Mouse (Mus musculus): ENCODE measurements around the gene Arf5. TPM values are rescaled to one million over a fixed set of nuclear protein-coding genes. Genes with fewer than 3 reads are reported as not detected.

Gene Arf5
- polyA plus RNA-seq, 1 experiment from 2014 or later: 406 TPM

- peaks cover 40% of the 10 kb centered on the region for H3K36me3 ChIP-seq (replicated peaks)
- H3K4me1 ChIP-seq (replicated peaks): peaks cover 32% of the 10 kb centered on the region
- no peaks in the 10 kb centered on the region for H3K9me3 ChIP-seq (replicated peaks)
- H3K27me3 ChIP-seq: no peaks in the 10 kb centered on the region
- H3K9ac ChIP-seq: no peak overlapping the region
- no peak overlapping the region for H3K4me2 ChIP-seq
- no peak overlapping the region for H3K4me3 ChIP-seq (replicated peaks)
- no peak overlapping the region for H3K27ac ChIP-seq (replicated peaks)
- WGBS (ENCODE audit: insufficient replicate concordance): 79% methylated on average over 4 of the region's 4 CpGs
- no peak for ATAC-seq (ENCODE audit: insufficient read depth)
Observed at GRCm38 (mm10) chr6:28416981-28417380, 6.4 kb upstream of the Arf5 start.

- H3K4me3 ChIP-seq (replicated peaks): no peak overlapping the region
- peaks cover 40% of the 10 kb centered on the region for H3K36me3 ChIP-seq (replicated peaks)
Observed at GRCm38 (mm10) chr6:28418449-28418848, 4.9 kb upstream of the Arf5 start.

GRCm38 (mm10) chr6:28419673-28420072 lies 3.7 kb upstream of the Arf5 start:
- Histone ChIP-seq H3K4me1 (replicated peaks) (peaks cover 51% of the 10 kb centered on the region), H3K4me3 (replicated peaks) (0 out of 2 replicates have a peak overlapping the region, but pooled peaks have one; percentile 79), H3K27me3 (no peaks in the 10 kb centered on the region), H3K9ac (0 out of 2 replicates have a peak overlapping the region, but pooled peaks have one; percentile 86), H3K27ac (replicated peaks) (no peak overlapping the region), H3K9me3 (replicated peaks) (no peaks in the 10 kb centered on the region), H3K36me3 (replicated peaks) (peaks cover 42% of the 10 kb centered on the region), H3K4me2 (peak overlapping the region; percentile 97)
- no peak for ATAC-seq (ENCODE audit: insufficient read depth)
- WGBS (ENCODE audit: insufficient replicate concordance): 65% methylated on average over 2 of the region's 2 CpGs

More at GRCm38 (mm10) chr6:28418449-28418848, 4.9 kb upstream of the Arf5 start:
- WGBS (ENCODE audit: insufficient replicate concordance): 85% methylated on average over 14 of the region's 14 CpGs
- Histone ChIP-seq H3K27me3 (no peaks in the 10 kb centered on the region), H3K4me2 (no peak overlapping the region), H3K27ac (replicated peaks) (no peak overlapping the region), H3K4me1 (replicated peaks) (peaks cover 45% of the 10 kb centered on the region), H3K9ac (no peak overlapping the region), H3K9me3 (replicated peaks) (no peaks in the 10 kb centered on the region)
- ATAC-seq (ENCODE audit: insufficient read depth): no peak

- peaks cover 58% of the 10 kb centered on the region for H3K4me1 ChIP-seq (replicated peaks)
- WGBS (ENCODE audit: insufficient replicate concordance): 73% methylated on average over 17 of the region's 17 CpGs
Observed at GRCm38 (mm10) chr6:28420361-28420760, 3.0 kb upstream of the Arf5 start.

GRCm38 (mm10) chr6:28420865-28421264 lies 2.5 kb upstream of the Arf5 start:
- peaks cover 63% of the 10 kb centered on the region for H3K4me1 ChIP-seq (replicated peaks)
- peaks cover 42% of the 10 kb centered on the region for H3K36me3 ChIP-seq (replicated peaks)
- H3K4me3 ChIP-seq (replicated peaks): peak overlapping the region; percentile 79
- no peaks in the 10 kb centered on the region for H3K27me3 ChIP-seq
- H3K9me3 ChIP-seq (replicated peaks): no peaks in the 10 kb centered on the region
- ATAC-seq (ENCODE audit: insufficient read depth): no peak
- peak overlapping the region; percentile 97 for H3K4me2 ChIP-seq
- peak overlapping the region; percentile 86 for H3K9ac ChIP-seq
- WGBS (ENCODE audit: insufficient replicate concordance): 26% methylated on average over 13 of the region's 13 CpGs
- peak overlapping the region; percentile 90 for H3K27ac ChIP-seq (replicated peaks)

More at GRCm38 (mm10) chr6:28420361-28420760, 3.0 kb upstream of the Arf5 start:
- Histone ChIP-seq H3K9ac (peak overlapping the region; percentile 86), H3K4me3 (replicated peaks) (peak overlapping the region; percentile 79), H3K27ac (replicated peaks) (no peak overlapping the region), H3K9me3 (replicated peaks) (no peaks in the 10 kb centered on the region), H3K36me3 (replicated peaks) (peaks cover 42% of the 10 kb centered on the region), H3K27me3 (no peaks in the 10 kb centered on the region), H3K4me2 (peak overlapping the region; percentile 97)
- ATAC-seq (ENCODE audit: insufficient read depth): no peak

GRCm38 (mm10) chr6:28421469-28422000 lies 1.8 kb upstream of the Arf5 start:
- H3K4me1 ChIP-seq (replicated peaks): peaks cover 70% of the 10 kb centered on the region
- under 1% methylated on average over 27 of the region's 27 CpGs for WGBS (ENCODE audit: insufficient replicate concordance)
- peaks cover 46% of the 10 kb centered on the region for H3K36me3 ChIP-seq (replicated peaks)
- ATAC-seq (ENCODE audit: insufficient read depth): peak; percentile 88
- peak overlapping the region; percentile 90 for H3K27ac ChIP-seq (replicated peaks)
- peak overlapping the region; percentile 97 for H3K4me2 ChIP-seq
- H3K27me3 ChIP-seq: no peaks in the 10 kb centered on the region
- H3K4me3 ChIP-seq (replicated peaks): peak overlapping the region; percentile 79
- peak overlapping the region; percentile 86 for H3K9ac ChIP-seq
- H3K9me3 ChIP-seq (replicated peaks): no peaks in the 10 kb centered on the region

GRCm38 (mm10) chr6:28422651-28423290 lies 589 bp upstream of the Arf5 start:
- peak overlapping the region; percentile 90 for H3K27ac ChIP-seq (replicated peaks)
- peaks cover 72% of the 10 kb centered on the region for H3K4me1 ChIP-seq (replicated peaks)
- no peaks in the 10 kb centered on the region for H3K27me3 ChIP-seq
- no peak for ATAC-seq (ENCODE audit: insufficient read depth)
- peak overlapping the region; percentile 97 for H3K4me2 ChIP-seq
- H3K36me3 ChIP-seq (replicated peaks): peaks cover 46% of the 10 kb centered on the region
- H3K9ac ChIP-seq: peak overlapping the region; percentile 84; the same call in 1 of the 2 replicates
- H3K9me3 ChIP-seq (replicated peaks): no peaks in the 10 kb centered on the region
- WGBS (ENCODE audit: insufficient replicate concordance): 66% methylated on average over 15 of the region's 15 CpGs
- H3K4me3 ChIP-seq (replicated peaks): peak overlapping the region; percentile 98

GRCm38 (mm10) chr6:28423767-28424695 lies 671 bp downstream of the Arf5 start:
- H3K27ac ChIP-seq (replicated peaks): peak overlapping the region; percentile 90
- H3K27me3 ChIP-seq: no peaks in the 10 kb centered on the region
- H3K4me2 ChIP-seq: peak overlapping the region; percentile 97
- peaks cover 72% of the 10 kb centered on the region for H3K4me1 ChIP-seq (replicated peaks)
- 2% methylated on average over 46 of the region's 46 CpGs for WGBS (ENCODE audit: insufficient replicate concordance)
- peak overlapping the region; percentile 84 for H3K9ac ChIP-seq
- peak; percentile 76 for ATAC-seq (ENCODE audit: insufficient read depth)
- no peaks in the 10 kb centered on the region for H3K9me3 ChIP-seq (replicated peaks)
- H3K4me3 ChIP-seq (replicated peaks): peak overlapping the region; percentile 98
- H3K36me3 ChIP-seq (replicated peaks): peaks cover 38% of the 10 kb centered on the region

GRCm38 (mm10) chr6:28425019-28425418 lies 1.7 kb downstream of the Arf5 start:
- peak overlapping the region; percentile 97 for H3K4me2 ChIP-seq
- peak overlapping the region; percentile 90 for H3K27ac ChIP-seq (replicated peaks)
- ATAC-seq (ENCODE audit: insufficient read depth): no peak
- 68% methylated on average over 6 of the region's 6 CpGs for WGBS (ENCODE audit: insufficient replicate concordance)
- H3K36me3 ChIP-seq (replicated peaks): peaks cover 36% of the 10 kb centered on the region
- no peaks in the 10 kb centered on the region for H3K27me3 ChIP-seq
- H3K9ac ChIP-seq: peak overlapping the region; percentile 84
- peaks cover 63% of the 10 kb centered on the region for H3K4me1 ChIP-seq (replicated peaks)
- peak overlapping the region; percentile 98 for H3K4me3 ChIP-seq (replicated peaks)
- H3K9me3 ChIP-seq (replicated peaks): no peaks in the 10 kb centered on the region

GRCm38 (mm10) chr6:28427096-28427839 lies 3.9 kb downstream of the Arf5 start, which contains the start of gene Fscn3:
Gene Fscn3, plus strand, starts transcription at chr6:28427789.
- H3K4me3 ChIP-seq (replicated peaks): no peak within 1 kb of the TSS
- ATAC-seq (ENCODE audit: insufficient read depth): no peak
- H3K27ac ChIP-seq (replicated peaks): peak within 1 kb of the TSS; percentile 90; the same call in 1 of the 2 replicates

More at GRCm38 (mm10) chr6:28427096-28427839, 3.9 kb downstream of the Arf5 start, which contains the start of gene Fscn3:
- H3K4me1 ChIP-seq (replicated peaks): peaks cover 54% of the 10 kb centered on the region
- H3K9me3 ChIP-seq (replicated peaks): no peaks in the 10 kb centered on the region
- H3K36me3 ChIP-seq (replicated peaks): peaks cover 36% of the 10 kb centered on the region
- H3K9ac ChIP-seq: no peak within 1 kb of the TSS
- H3K4me2 ChIP-seq: no peak within 1 kb of the TSS
- 71% methylated on average over 3 of the region's 3 CpGs for WGBS (ENCODE audit: insufficient replicate concordance)
- H3K27me3 ChIP-seq: no peaks in the 10 kb centered on the region

All from liver, embryonic 15.5 days (tissue).